Mouse (Mus musculus) C2C12 (cell line): ENCODE results near the gene Id1.

Experiments
- CEBPB ChIP-seq: IDR thresholded peaks from one replicate; pipeline ENCODE4 v1.6.1; 2011; ENCODE audit warnings: low read depth, mild to moderate bottlenecking, control low read depth, moderate library complexity
- CTCF ChIP-seq: IDR thresholded peaks from one replicate; pipeline ENCODE4 v1.5.1; 2011; ENCODE audit not compliant: control insufficient read depth, insufficient read depth, insufficient read length
- FOSL1 ChIP-seq: IDR thresholded peaks from one replicate; pipeline ENCODE4 v1.8.0; 2011; ENCODE audit warnings: mild to moderate bottlenecking, low read length; ENCODE audit not compliant: poor library complexity, insufficient read depth, severe bottlenecking
- MAX ChIP-seq: IDR thresholded peaks from one replicate; pipeline ENCODE4 v1.6.1; 2011; ENCODE audit warnings: mild to moderate bottlenecking, control low read depth
- MYOD1 ChIP-seq: IDR thresholded peaks from one replicate; pipeline ENCODE4 v1.6.1; 2011; ENCODE audit warnings: low read depth; ENCODE audit not compliant: control insufficient read depth, insufficient read length
- MYOG ChIP-seq: IDR thresholded peaks from one replicate; pipeline ENCODE4 v1.6.1; 2011; ENCODE audit not compliant: control insufficient read depth, insufficient read length; ENCODE audit errors: extremely low read depth
- USF1 ChIP-seq: IDR thresholded peaks from one replicate; pipeline ENCODE4 v1.6.1; 2011; ENCODE audit warnings: low read depth, mild to moderate bottlenecking, control low read depth, moderate library complexity

DNA sequence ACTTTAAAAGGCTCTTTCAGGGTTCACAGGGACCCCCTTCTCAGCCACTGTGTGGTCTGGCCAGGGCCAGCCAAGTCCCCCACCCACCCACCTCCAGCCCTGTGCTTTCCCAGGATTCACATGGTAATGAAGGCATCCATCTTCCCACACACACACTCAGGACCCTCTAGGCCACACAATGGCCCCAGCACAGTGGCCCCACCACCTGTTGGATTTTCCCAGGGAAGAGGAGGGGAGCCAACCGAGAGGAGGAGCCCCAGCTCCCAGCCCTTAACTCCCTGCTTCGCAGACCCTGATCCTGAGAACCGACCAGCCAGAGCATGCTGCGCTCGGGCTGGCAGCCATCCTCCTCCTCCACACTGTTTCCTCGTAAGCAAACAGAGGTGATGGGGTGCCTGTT, 18.0 kb upstream of the Id1 start:
- TF ChIP-seq CTCF (no peak), MAX (no peak), MYOG (no peak), MYOD1 (no peak), USF1 (no peak), CEBPB (no peak), FOSL1 (no peak)
